Mouse (Mus musculus): Measurements from ENCODE around the gene Krt27.

DNA sequence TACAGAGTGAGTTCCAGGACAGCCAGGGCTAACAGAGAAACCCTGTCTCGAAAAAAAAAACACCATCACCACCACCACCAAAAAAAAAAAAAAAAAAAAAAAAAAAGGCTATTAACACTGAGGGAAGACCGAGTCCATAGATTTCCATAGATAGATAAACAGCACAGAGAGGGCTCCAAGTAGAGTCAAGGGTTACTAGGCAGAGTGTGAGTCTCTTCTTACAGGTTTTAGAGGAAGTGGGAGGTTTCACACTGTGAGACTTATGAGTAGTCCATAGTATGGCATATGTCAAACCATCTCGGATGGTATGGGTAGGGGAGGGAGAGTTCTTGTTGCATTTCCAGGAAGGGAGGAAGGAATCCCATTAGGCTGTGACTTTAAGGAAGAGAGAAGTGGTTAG is 47.2 kb upstream of the Krt27 start:
- no peak for TF ChIP-seq ZC3H11A (IDR thresholded peaks at IDR 0.05; ENCODE audit: borderline replicate concordance, low read depth, low read length)
- TF ChIP-seq CHD2 (IDR thresholded peaks at IDR 0.05; ENCODE audit: low read depth, low read length) = no peak
- TF ChIP-seq ZNF384 (IDR thresholded peaks at IDR 0.05; ENCODE audit: low read depth, low read length) = no peak

Measured in ES-E14 (cell line).